Mouse (Mus musculus) hindbrain, postnatal 0 days (tissue): Measurements from ENCODE around the gene Hoxa3. TPM values are rescaled to one million over a fixed set of nuclear protein-coding genes. Genes with fewer than 3 reads are reported as not detected.

Experiments
- ATAC-seq: fragments of 200-750 bp; cut with Nextera tagmentation; 2 replicates; pipeline ENCODE4 v1.8.0; 2017; ENCODE audit warnings: mild to moderate bottlenecking, moderate TSS enrichment, moderate library complexity
- DNase-seq: peaks from one replicate; pipeline ENCODE4 v3.0.0-alpha.2; 2015; ENCODE audit warnings: low spot score
- H3K27ac ChIP-seq: fragments of 300-500 bp; sonication (generic); 2 replicates; pipeline ENCODE4 v1.5.1; 2014; ENCODE audit warnings: mild to moderate bottlenecking
- H3K27me3 ChIP-seq: fragments of 300-500 bp; sonication (generic); 2 replicates; pipeline ENCODE4 v1.6.1; 2014; ENCODE audit warnings: low read length, mixed read lengths; ENCODE audit not compliant: insufficient read depth
- H3K36me3 ChIP-seq: fragments of 300-500 bp; sonication (generic); 2 replicates; pipeline ENCODE4 v1.6.1; 2014; ENCODE audit warnings: low read length, mixed read lengths; ENCODE audit not compliant: insufficient read depth
- H3K4me1 ChIP-seq: fragments of 300-500 bp; sonication (generic); 2 replicates; pipeline ENCODE4 v1.6.1; 2014; ENCODE audit warnings: antibody characterized with exemption, low read length, mixed read lengths; ENCODE audit not compliant: insufficient read depth
- H3K4me2 ChIP-seq: fragments of 300-500 bp; sonication (generic); 2 replicates; pipeline ENCODE4 v1.6.1; 2014; ENCODE audit warnings: low read depth, mild to moderate bottlenecking, low read length, moderate library complexity, mixed read lengths
- H3K4me3 ChIP-seq: fragments of 300-500 bp; sonication (generic); 2 replicates; pipeline ENCODE4 v1.5.1; 2014; ENCODE audit warnings: low read length
- H3K9ac ChIP-seq: fragments of 300-500 bp; sonication (generic); replicated peaks from 2 replicates; pipeline ENCODE4 v1.6.1; 2014; ENCODE audit warnings: mild to moderate bottlenecking, low read length, moderate library complexity, mixed read lengths
- H3K9me3 ChIP-seq: fragments of 300-500 bp; sonication (generic); 2 replicates; pipeline ENCODE4 v1.6.1; 2016; ENCODE audit warnings: low read length, mixed read lengths
- CTCF ChIP-seq: IDR thresholded peaks from 2 replicates; pipeline ENCODE4 v1.5.1; 2016; ENCODE audit warnings: antibody characterized with exemption, control low read depth, low read depth
- WGBS: fragments of 180-500 bp; shearing (Covaris S2); extraction: QIAGEN DNeasy Blood & Tissue Kit; methylation state at CpG from one replicate; pipeline ENCODE4 v1.1.7; 2014; 5-methylcytosine and 5-hydroxymethylcytosine counted together
- polyA plus RNA-seq: library from polyadenylated mRNA; unstranded; fragments of >200 nt; fragmentation: Nextera tagmentation; extraction: Ambion mirVana; gene quantifications from 2 replicates; pipeline ENCODE4 v1.2.1, GENCODE M21; 2015
- total RNA-seq: library from RNA; depleted of rRNA; stranded (reverse); fragments of >200 nt; gene quantifications from 2 replicates; pipeline ENCODE4 v1.2.3, GENCODE M21; 2014; rRNA removed

The Hoxa3 gene
- total RNA-seq (8.7 and 9.8 TPM in 2 replicates), polyA plus RNA-seq (7.9 and 8.8 TPM in 2 replicates)

GRCm38 (mm10) chr6:52213119-52213986 lies at the start of gene Hoxa3, which contains the start of gene Gm28308:
Hoxa3 (minus strand) TSS chr6:52213336.
Gm28308 (minus strand) TSS chr6:52213339.
- no peaks in the 10 kb centered on the region for H3K36me3 ChIP-seq
- no peak within 1 kb of the TSS for H3K4me2 ChIP-seq
- no peak within 1 kb of the TSS for H3K9ac ChIP-seq
- no peak for ATAC-seq
- DNase-seq = no peak
- no peaks in the 10 kb centered on the region for H3K4me1 ChIP-seq
- H3K27ac ChIP-seq = no peak within 1 kb of the TSS
- peaks cover 98% of the 10 kb centered on the region for H3K27me3 ChIP-seq
- 11% methylated on average over 38 of the region's 38 CpGs for WGBS
- H3K4me3 ChIP-seq = peak within 1 kb of the TSS; percentile 11; the same call in 1 of the 2 replicates
- no peak for TF ChIP-seq CTCF
- no peaks in the 10 kb centered on the region for H3K9me3 ChIP-seq

GRCm38 (mm10) chr6:52262463-52263320 lies 49.6 kb upstream of the Hoxa3 start:
- Histone ChIP-seq H3K4me2 (no peak overlapping the region), H3K36me3 (no peaks in the 10 kb centered on the region), H3K4me3 (no peak overlapping the region), H3K9me3 (no peaks in the 10 kb centered on the region), H3K27ac (no peak overlapping the region), H3K27me3 (peaks cover 79% of the 10 kb centered on the region), H3K9ac (no peak overlapping the region), H3K4me1 (no peaks in the 10 kb centered on the region)
- ATAC-seq = no peak
- DNase-seq = no peak
- WGBS = 3% methylated on average over 24 of the region's 24 CpGs
- no peak for TF ChIP-seq CTCF

GRCm38 (mm10) chr6:52261751-52262462 lies 48.8 kb upstream of the Hoxa3 start:
- H3K4me3 ChIP-seq = no peak overlapping the region
- H3K9ac ChIP-seq = no peak overlapping the region
- H3K9me3 ChIP-seq = no peaks in the 10 kb centered on the region
- WGBS = 2% methylated on average over 9 of the region's 9 CpGs
- H3K4me2 ChIP-seq = no peak overlapping the region
- peaks cover 84% of the 10 kb centered on the region for H3K27me3 ChIP-seq
- no peaks in the 10 kb centered on the region for H3K4me1 ChIP-seq
- no peak overlapping the region for H3K27ac ChIP-seq
- ATAC-seq (no peak), DNase-seq (no peak)
- H3K36me3 ChIP-seq = no peaks in the 10 kb centered on the region
- no peak for TF ChIP-seq CTCF

- TF ChIP-seq CTCF = no peak
- ATAC-seq (no peak), DNase-seq (no peak)
- Histone ChIP-seq H3K4me1 (no peaks in the 10 kb centered on the region), H3K9me3 (no peaks in the 10 kb centered on the region), H3K4me3 (peak within 1 kb of the TSS; percentile 20; the same call in 1 of the 2 replicates), H3K36me3 (no peaks in the 10 kb centered on the region), H3K4me2 (peak within 1 kb of the TSS; percentile 43), H3K27me3 (peaks cover 84% of the 10 kb centered on the region), H3K27ac (no peak within 1 kb of the TSS), H3K9ac (no peak within 1 kb of the TSS)
- WGBS = under 1% methylated on average over 40 of the region's 72 CpGs
Observed at GRCm38 (mm10) chr6:52260654-52261575, 47.8 kb upstream of the Hoxa3 start, which contains the start of gene Hoxa13. Hoxa13 (minus strand) TSS chr6:52260880.

- DNase-seq (no peak), ATAC-seq (no peak)
- no peak overlapping the region for H3K9ac ChIP-seq
- H3K27me3 ChIP-seq = peaks cover 84% of the 10 kb centered on the region
- no peaks in the 10 kb centered on the region for H3K9me3 ChIP-seq
- H3K4me2 ChIP-seq = peak overlapping the region; percentile 43
- H3K36me3 ChIP-seq = no peaks in the 10 kb centered on the region
- peak overlapping the region; percentile 20; the same call in 1 of the 2 replicates for H3K4me3 ChIP-seq
- no peaks in the 10 kb centered on the region for H3K4me1 ChIP-seq
- H3K27ac ChIP-seq = no peak overlapping the region
- no peak for TF ChIP-seq CTCF
- WGBS = under 1% methylated on average over 39 of the region's 39 CpGs
Observed at GRCm38 (mm10) chr6:52259811-52260261, 46.7 kb upstream of the Hoxa3 start.
